ENCODE assay signal across 8 mouse cellular contexts in genomic region chr2:26916738-26917137, GRCm38 (mm10). TPM values are rescaled to one million over a fixed set of nuclear protein-coding genes. Genes with fewer than 3 reads are reported as not detected.
A peak's percentile ranks its signal among the peaks of the same experiment; 100 is the strongest.
DNase-seq lines count a peak whose midpoint lies in the region; ATAC-seq and TF ChIP-seq lines count a peak whose summit lies in the region.

No protein-coding gene starts in this region.

- no peak for DNase-seq in heart, postnatal 25 days (ENCODE audit: low spot score)
- no peak for DNase-seq in ES-E14 (ENCODE audit: low read depth, low spot score)
- DNase-seq in hindbrain, embryonic 10.5 days (ENCODE audit: low spot score) = no peak
- DNase-seq in ovary, postnatal 36 days (ENCODE audit: low spot score) = no peak
- DNase-seq in adrenal gland, postnatal 4 days (ENCODE audit: low spot score in 2 of 2) = no peak
- DNase-seq in layer of hippocampus, postnatal 25 days (ENCODE audit: extremely low spot score in 1 of 2, low spot score in 1 of 2) = no peak

- H3K27me3 ChIP-seq in heart, embryonic 13.5 days (replicated peaks) = no peaks in the 10 kb centered on the region
- H3K27me3 ChIP-seq in hindbrain, embryonic 10.5 days (ENCODE audit: insufficient read depth, poor library complexity, severe bottlenecking) = no peaks in the 10 kb centered on the region

- peak overlapping the region; percentile 100 for H3K4me2 ChIP-seq in heart, embryonic 13.5 days

- in situ Hi-C loops in ES-E14 (cut with MboI; ENCODE audit: low sequenced_read_pairs in 2 of 2, unreplicated experiment in 2 of 2) = loop anchor here in 1 of 2 experiments (25.0 kb wide), 1 partner anchor 479 kb away; the partner anchor contains the start of gene Sec16a

- peak overlapping the region; percentile 87 for H3K4me3 ChIP-seq in heart, embryonic 13.5 days
- peak overlapping the region; percentile 69 to 86 for H3K4me3 ChIP-seq in ES-E14 (ENCODE audit: insufficient read depth in 1 of 2, low read depth in 1 of 2, low read length in 2 of 2, poor library complexity in 1 of 2, severe bottlenecking in 1 of 2)
- peak overlapping the region; percentile 88 for H3K4me3 ChIP-seq in hindbrain, embryonic 10.5 days

- H3K27ac ChIP-seq in heart, embryonic 13.5 days (replicated peaks) = peak overlapping the region; percentile 82
- H3K27ac ChIP-seq in ES-E14 (ENCODE audit: insufficient read depth, low read depth, low read length, poor library complexity, severe bottlenecking) = no peak overlapping the region
- H3K27ac ChIP-seq in hindbrain, embryonic 10.5 days = peak overlapping the region; percentile 92

- H3K36me3 ChIP-seq in heart, embryonic 13.5 days = peaks cover 68% of the 10 kb centered on the region
- H3K36me3 ChIP-seq in ES-E14 (ENCODE audit: control insufficient read depth, insufficient read depth, low read length, poor library complexity, severe bottlenecking) = peaks cover 67% of the 10 kb centered on the region
- peaks cover 78% of the 10 kb centered on the region for H3K36me3 ChIP-seq in hindbrain, embryonic 10.5 days

- no peak for ATAC-seq in heart, embryonic 13.5 days (ENCODE audit: extremely low read depth, insufficient number of reproducible peaks, low FRiP score, low TSS enrichment)
- peak; percentile 24 for ATAC-seq in megakaryocyte progenitor cell, adult 5-6 weeks (replicated peaks; ENCODE audit: poor library complexity)

- H3K4me1 ChIP-seq in heart, embryonic 13.5 days = peaks cover 50% of the 10 kb centered on the region
- peaks cover 0 to 6% of the 10 kb centered on the region in 2 experiments; a peak in 1 of 4 replicates for H3K4me1 ChIP-seq in ES-E14 (ENCODE audit: control insufficient read depth in 2 of 2, insufficient read depth in 2 of 2, low read length in 2 of 2, poor library complexity in 1 of 2)
- peaks cover 55% of the 10 kb centered on the region for H3K4me1 ChIP-seq in hindbrain, embryonic 10.5 days (replicated peaks)

- no peaks in the 10 kb centered on the region for H3K9me3 ChIP-seq in heart, embryonic 13.5 days
- no peaks in the 10 kb centered on the region for H3K9me3 ChIP-seq in ES-E14 (ENCODE audit: control insufficient read depth, insufficient read depth, low read depth, low read length)
- no peaks in the 10 kb centered on the region for H3K9me3 ChIP-seq in hindbrain, embryonic 10.5 days

- 2% methylated on average over 13 of the region's 13 CpGs for WGBS in heart, embryonic 13.5 days
- WGBS in hindbrain, embryonic 10.5 days = 2% methylated on average over 13 of the region's 13 CpGs

- peak overlapping the region; percentile 92 for H3K9ac ChIP-seq in heart, embryonic 13.5 days
- peak overlapping the region; percentile 78 for H3K9ac ChIP-seq in ES-E14 (ENCODE audit: insufficient read depth, low read depth, low read length, poor library complexity, severe bottlenecking)

- intact Hi-C loops in heart, postnatal 25 days (cut with DNase I) = loop anchor here (2.0 kb wide), 1 partner anchor 16 kb away; the partner anchor contains the start of gene Surf4

TF ChIP-seq in ES-E14, 5 proteins besides CTCF, POLR2A, EP300 and RAD21:
- TF ChIP-seq HCFC1 (IDR thresholded peaks at IDR 0.05; ENCODE audit: borderline replicate concordance, insufficient read depth, low read length) = no peak
- TF ChIP-seq MAFK (IDR thresholded peaks at IDR 0.05; ENCODE audit: insufficient read depth, low read depth, low read length) = no peak
- TF ChIP-seq CHD2 (IDR thresholded peaks at IDR 0.05; ENCODE audit: low read depth, low read length) = no peak
- TF ChIP-seq ZC3H11A (IDR thresholded peaks at IDR 0.05; ENCODE audit: borderline replicate concordance, low read depth, low read length) = no peak
- TF ChIP-seq ZNF384 (IDR thresholded peaks at IDR 0.05; ENCODE audit: low read depth, low read length) = no peak

RNA-seq across cellular contexts. Expression of gene Surf1, which starts 0.4 kb away (rescaled TPM):
- polyA plus RNA-seq in heart, embryonic 13.5 days (2015; fragmentation: Nextera tagmentation; extraction: Ambion mirVana) = 43.4 and 44.3 TPM in 2 replicates
- total RNA-seq in heart, postnatal 25 days (2021) = 10 to 100 TPM; 49.4 to 49.7 TPM
- total RNA-seq in ES-E14 (2012; rRNA removed) = 50.7 and 53.3 TPM in 2 replicates
- polyA plus RNA-seq in hindbrain, embryonic 10.5 days (2016; fragmentation: Nextera tagmentation; extraction: Ambion mirVana) = 47.4 and 53.6 TPM in 2 replicates
- 72.3 and 90.4 TPM in 2 replicates for total RNA-seq in megakaryocyte progenitor cell, adult 5-6 weeks (2015)
- 51.3 and 73.5 TPM in 2 replicates for total RNA-seq in megakaryocyte progenitor cell, adult 5-6 weeks (2017)
- 100 to 1,000 TPM in 1 of 2 experiments, 10 to 100 TPM in 1; 90.9 to 103 TPM for total RNA-seq in adrenal gland, postnatal 4 days (2021)
- 10 to 100 TPM; 91.6 to 94.9 TPM for total RNA-seq in layer of hippocampus, postnatal 25 days (2021)

RNA-seq across cellular contexts. Expression of gene Surf2, which starts 0.6 kb away (rescaled TPM):
- polyA plus RNA-seq in heart, embryonic 13.5 days (2015; fragmentation: Nextera tagmentation; extraction: Ambion mirVana) = 31.5 and 35.6 TPM in 2 replicates
- total RNA-seq in heart, postnatal 25 days (2021) = 10 to 100 TPM; 14.7 to 14.8 TPM
- total RNA-seq in ES-E14 (2012; rRNA removed) = 32.3 and 35.8 TPM in 2 replicates
- polyA plus RNA-seq in hindbrain, embryonic 10.5 days (2016; fragmentation: Nextera tagmentation; extraction: Ambion mirVana) = 53.2 and 58.0 TPM in 2 replicates
- total RNA-seq in megakaryocyte progenitor cell, adult 5-6 weeks (2015) = 55.3 and 55.8 TPM in 2 replicates
- 62.8 and 86.7 TPM in 2 replicates for total RNA-seq in megakaryocyte progenitor cell, adult 5-6 weeks (2017)
- 10 to 100 TPM; 42.6 to 43.6 TPM for total RNA-seq in adrenal gland, postnatal 4 days (2021)
- 10 to 100 TPM; 31.1 to 37.2 TPM for total RNA-seq in layer of hippocampus, postnatal 25 days (2021)

RNA-seq across cellular contexts. Expression of gene Rpl7a, which starts 6.2 kb away (rescaled TPM):
- polyA plus RNA-seq in heart, embryonic 13.5 days (2015; fragmentation: Nextera tagmentation; extraction: Ambion mirVana) = 364 and 394 TPM in 2 replicates
- 100 to 1,000 TPM; 274 to 280 TPM for total RNA-seq in heart, postnatal 25 days (2021)
- 2,695 and 3,070 TPM in 2 replicates for total RNA-seq in ES-E14 (2012; rRNA removed)
- 566 and 674 TPM in 2 replicates for polyA plus RNA-seq in hindbrain, embryonic 10.5 days (2016; fragmentation: Nextera tagmentation; extraction: Ambion mirVana)
- 2,379 and 2,445 TPM in 2 replicates for total RNA-seq in megakaryocyte progenitor cell, adult 5-6 weeks (2015)
- total RNA-seq in megakaryocyte progenitor cell, adult 5-6 weeks (2017) = 2,150 and 2,311 TPM in 2 replicates
- 100 to 1,000 TPM; 585 to 598 TPM for total RNA-seq in adrenal gland, postnatal 4 days (2021)
- 100 to 1,000 TPM; 260 to 281 TPM for total RNA-seq in layer of hippocampus, postnatal 25 days (2021)

RNA-seq across cellular contexts. Expression of gene Med22, which starts 6.3 kb away (rescaled TPM):
- polyA plus RNA-seq in heart, embryonic 13.5 days (2015; fragmentation: Nextera tagmentation; extraction: Ambion mirVana) = 37.8 and 41.2 TPM in 2 replicates
- 10 to 100 TPM; 23.7 to 25.6 TPM for total RNA-seq in heart, postnatal 25 days (2021)
- total RNA-seq in ES-E14 (2012; rRNA removed) = 31.5 and 38.8 TPM in 2 replicates
- 111 and 130 TPM in 2 replicates for polyA plus RNA-seq in hindbrain, embryonic 10.5 days (2016; fragmentation: Nextera tagmentation; extraction: Ambion mirVana)
- total RNA-seq in megakaryocyte progenitor cell, adult 5-6 weeks (2015) = 7.2 and 7.7 TPM in 2 replicates
- total RNA-seq in megakaryocyte progenitor cell, adult 5-6 weeks (2017) = 17.0 and 17.6 TPM in 2 replicates
- 10 to 100 TPM; 61.2 to 65.8 TPM for total RNA-seq in adrenal gland, postnatal 4 days (2021)
- 10 to 100 TPM; 41.1 to 48.8 TPM for total RNA-seq in layer of hippocampus, postnatal 25 days (2021)

RNA-seq across cellular contexts. Expression of gene Surf6, which starts 14.1 kb away (rescaled TPM):
- polyA plus RNA-seq in heart, embryonic 13.5 days (2015; fragmentation: Nextera tagmentation; extraction: Ambion mirVana) = 12.8 and 13.2 TPM in 2 replicates
- 10 to 100 TPM; 12.2 to 13.9 TPM for total RNA-seq in heart, postnatal 25 days (2021)
- 42.4 and 44.9 TPM in 2 replicates for total RNA-seq in ES-E14 (2012; rRNA removed)
- 30.8 and 33.4 TPM in 2 replicates for polyA plus RNA-seq in hindbrain, embryonic 10.5 days (2016; fragmentation: Nextera tagmentation; extraction: Ambion mirVana)
- total RNA-seq in megakaryocyte progenitor cell, adult 5-6 weeks (2015) = 14.7 and 26.2 TPM in 2 replicates
- 50.7 and 56.8 TPM in 2 replicates for total RNA-seq in megakaryocyte progenitor cell, adult 5-6 weeks (2017)
- total RNA-seq in adrenal gland, postnatal 4 days (2021) = 10 to 100 TPM; 31.1 to 31.7 TPM
- 10 to 100 TPM; 25.1 to 26.4 TPM for total RNA-seq in layer of hippocampus, postnatal 25 days (2021)
